Mouse (Mus musculus): Measurements from ENCODE around the gene Sspo.
A peak's percentile ranks its signal among the peaks of the same experiment; 100 is the strongest.
"Not testable (repeated sequence)": the region's sequence is repeated elsewhere in the genome, so short reads cannot be mapped to it uniquely, and the experiment has no call there.

Sspo gene

DNA sequence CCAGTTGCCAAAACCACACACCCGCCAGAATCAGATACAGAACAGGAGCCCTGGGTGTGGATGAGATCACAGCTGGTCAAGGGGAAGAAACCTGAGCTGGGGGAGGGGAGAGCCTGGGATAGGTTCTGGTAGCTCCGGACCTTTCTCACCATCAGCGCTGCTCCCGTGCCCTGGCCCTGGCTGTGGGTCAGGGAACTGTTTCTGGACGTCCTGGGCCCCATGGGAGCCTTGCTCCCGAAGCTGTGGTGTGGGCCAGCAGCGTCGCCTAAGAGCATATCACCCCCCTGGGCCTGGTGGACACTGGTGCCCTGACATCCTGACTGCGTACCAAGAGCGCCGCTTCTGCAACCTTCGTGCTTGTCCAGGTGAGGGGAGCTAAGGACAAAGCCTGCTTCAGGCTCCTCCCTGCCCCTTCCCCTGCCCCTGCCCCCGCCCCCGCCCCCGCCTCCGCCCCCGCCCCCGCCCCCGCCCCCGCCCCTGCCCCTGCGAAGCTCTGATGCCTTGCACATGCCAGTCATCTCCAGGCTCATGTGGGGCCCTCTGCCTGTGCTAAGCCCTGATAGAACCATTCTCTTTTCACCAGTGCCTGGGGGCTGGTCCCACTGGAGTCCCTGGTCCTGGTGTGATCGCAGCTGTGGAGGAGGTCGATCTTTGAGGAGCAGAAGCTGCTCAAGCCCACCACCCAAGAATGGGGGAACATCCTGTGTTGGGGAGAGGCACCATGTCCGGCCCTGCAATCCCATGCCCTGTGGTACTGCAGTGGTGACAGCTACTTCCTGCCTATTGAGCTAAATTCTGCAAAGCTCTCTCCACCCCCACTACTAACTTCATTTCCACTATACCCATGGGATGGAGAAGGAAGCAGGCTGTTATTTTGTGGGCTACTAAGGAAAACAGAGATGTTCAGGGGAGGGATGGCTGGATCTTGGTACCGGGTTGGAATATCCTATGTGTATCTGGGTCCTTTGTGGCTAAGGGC lies 40.0 kb downstream of the Sspo start:
- DNase-seq (ENCODE audit: low spot score), result no peak

DNA sequence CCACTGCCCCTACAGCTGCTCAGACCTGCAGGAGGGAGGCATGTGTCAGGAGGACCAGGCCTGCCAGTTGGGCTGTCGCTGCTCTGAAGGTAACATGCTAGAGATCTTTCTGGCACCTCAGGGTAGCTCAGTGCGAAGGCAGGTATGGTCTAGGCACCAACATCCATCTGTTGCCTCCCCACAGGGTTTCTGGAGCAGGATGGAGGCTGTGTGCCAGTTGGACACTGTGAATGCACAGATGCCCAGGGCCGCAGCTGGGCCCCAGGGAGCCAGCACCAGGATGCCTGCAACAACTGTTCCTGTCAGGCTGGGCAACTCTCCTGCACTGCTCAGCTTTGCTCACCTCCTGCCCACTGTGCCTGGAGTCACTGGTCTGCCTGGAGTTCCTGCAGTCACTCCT lies 41.7 kb downstream of the Sspo start:
- no peak for DNase-seq (ENCODE audit: low spot score)

DNA sequence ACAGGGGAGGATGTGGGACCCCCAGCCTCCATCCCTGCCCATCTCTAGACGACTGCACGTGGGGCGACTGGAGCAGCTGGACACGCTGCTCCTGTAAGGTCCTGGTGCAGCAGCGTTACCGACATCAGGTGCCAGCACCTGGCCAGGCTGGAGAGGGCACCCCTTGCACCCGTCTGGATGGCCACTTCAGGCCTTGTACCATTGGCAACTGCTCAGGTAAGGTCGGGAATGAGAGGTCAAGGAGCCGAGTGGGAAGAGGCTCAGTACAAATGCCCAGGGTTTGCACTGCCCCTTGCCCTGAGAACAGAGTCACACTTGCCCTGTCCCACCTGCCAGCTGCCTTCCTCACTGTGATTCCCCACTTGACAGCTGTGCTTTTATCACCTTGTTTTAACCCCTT lies 43.3 kb downstream of the Sspo start:
- DNase-seq (ENCODE audit: low spot score), result peak; percentile 65

DNA sequence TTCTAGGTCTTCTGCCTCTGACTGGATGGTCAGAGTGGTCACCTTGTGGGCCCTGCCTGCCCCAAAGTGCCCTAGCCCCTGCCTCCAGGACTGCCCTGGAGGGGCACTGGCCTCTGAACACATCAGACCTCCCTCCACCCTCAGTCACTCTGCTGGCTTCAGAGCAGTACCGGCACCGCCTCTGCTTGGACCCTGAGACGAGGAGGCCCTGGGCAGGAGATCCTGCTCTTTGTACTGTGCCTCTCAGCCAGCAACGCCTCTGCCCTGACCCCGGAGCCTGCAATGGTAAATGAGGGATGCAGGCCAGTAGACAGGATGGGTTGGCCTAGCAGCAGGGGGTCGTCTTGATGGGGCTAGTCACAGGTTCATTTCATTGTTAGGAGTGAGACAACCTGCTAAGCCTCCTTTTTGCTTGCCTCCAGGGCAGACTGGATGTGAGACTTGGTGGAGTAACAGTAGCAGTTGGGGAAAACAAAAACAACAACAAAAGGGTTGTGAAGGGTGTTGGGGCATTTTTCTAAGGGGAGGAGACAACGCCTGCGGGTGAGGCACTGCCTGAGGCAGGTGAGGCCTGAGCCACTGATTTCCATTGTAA lies 45.2 kb downstream of the Sspo start:
- DNase-seq (ENCODE audit: low spot score), result no peak

DNA sequence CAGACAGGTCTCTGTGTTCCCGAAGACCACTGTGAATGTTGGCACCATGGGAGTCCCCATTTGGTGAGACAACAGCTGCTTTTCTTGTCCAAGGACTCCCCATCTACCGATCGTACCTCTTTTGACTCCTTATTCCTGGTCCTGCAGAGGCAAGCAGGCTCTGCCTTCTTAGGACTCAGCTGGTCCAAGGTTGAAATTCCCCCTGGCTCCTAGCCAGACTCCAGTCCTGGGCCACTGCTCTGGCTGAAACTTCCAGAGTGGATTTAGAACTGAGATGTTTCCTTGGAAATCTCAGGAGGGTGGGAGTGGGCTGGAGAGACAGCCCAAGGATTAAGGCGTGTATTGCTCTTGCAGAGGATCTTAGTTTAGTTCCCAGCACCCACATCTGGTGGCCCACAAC lies 49.5 kb downstream of the Sspo start:
- no peak for DNase-seq (ENCODE audit: low spot score)

DNA sequence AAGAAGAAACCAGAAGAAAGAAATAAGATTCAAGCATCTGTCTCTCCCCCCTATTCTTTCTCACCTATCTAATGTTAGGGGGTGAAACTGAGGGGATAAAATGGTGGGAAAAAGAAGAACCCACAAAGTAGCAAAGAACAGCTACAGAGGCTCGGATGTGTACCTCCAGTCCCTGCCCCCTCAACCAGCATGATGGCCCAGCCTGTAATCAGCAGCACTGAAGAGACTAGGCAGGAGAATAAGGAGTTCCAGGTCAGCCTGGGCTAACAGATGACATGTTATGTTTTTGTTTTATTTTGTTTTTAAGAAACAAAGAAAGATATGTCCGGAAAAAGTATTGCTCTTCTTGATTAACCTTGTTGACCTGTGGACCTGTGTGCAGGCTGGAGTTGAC lies 55.8 kb downstream of the Sspo start:
- no peak for DNase-seq (ENCODE audit: low spot score)

DNA sequence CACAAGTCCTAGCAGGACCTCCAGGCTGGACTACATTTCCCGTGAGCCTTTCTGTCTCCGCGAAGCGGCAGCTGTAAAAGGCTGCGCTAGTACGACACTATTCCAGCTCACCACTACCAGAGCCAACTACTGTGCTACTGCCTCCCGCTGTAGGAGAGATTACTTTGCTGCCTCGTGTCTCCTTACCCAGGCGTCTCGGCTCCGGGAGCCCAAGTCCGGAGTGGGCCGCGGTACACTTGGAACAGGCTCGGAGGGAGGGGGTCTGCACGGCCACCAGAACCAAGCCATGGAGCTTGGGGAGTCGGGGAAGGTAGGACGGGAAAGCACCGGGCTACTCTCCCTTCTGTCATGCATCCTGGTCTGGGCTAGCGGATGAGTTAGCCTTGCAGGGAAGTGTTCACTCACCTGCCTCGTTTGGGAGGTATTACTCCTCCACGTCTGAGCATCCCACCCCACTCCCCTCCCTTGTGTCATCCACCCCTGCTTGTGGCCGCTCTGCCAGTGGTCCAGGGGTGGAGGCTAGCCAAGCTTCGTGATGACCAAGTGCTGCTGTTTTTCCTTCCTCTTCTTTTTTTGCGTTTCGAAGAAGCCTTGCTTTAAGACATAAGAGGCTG lies 56.3 kb downstream of the Sspo start:
- DNase-seq (ENCODE audit: low spot score), result peak; percentile 88

DNA sequence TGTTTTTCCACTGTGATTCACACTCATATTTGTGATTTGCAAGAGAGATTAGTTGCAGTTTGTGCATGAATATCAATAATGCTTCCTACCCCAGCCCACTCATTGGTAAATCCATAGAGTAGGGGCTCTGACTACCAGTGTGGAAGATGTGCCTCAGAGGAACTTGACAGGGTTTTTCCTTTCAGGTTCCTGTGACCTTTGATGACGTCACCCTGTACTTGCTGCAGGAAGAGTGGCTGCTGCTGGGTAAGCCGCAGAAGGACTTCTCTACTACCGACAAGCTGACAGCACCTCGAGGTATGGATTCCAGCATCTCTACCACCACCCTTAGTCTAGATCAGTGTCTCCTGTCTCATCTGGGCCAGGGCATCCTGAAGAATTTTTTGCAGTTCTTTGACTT lies 60.1 kb downstream of the Sspo start:
- no peak for DNase-seq (ENCODE audit: low spot score)

DNA sequence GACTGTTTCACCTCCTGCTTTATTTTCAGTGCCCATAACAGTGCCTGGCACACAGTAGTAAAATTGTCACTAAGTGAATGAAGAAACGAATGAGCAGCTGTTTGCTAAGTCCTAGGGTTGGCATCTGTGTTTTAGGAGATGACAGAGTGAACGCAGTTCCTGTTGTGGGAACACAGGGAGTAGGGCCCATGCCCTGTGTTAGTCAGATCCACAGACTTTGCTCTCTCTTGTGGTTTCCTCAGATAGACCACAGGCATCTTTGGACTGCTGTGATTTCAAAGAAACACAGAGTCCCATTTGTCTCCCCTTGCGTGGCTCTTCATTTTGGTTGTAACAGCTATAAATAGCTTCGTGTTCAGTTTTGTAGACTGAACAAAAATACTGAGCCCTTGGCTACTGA lies 62.4 kb downstream of the Sspo start:
- DNase-seq (ENCODE audit: low spot score), result no peak

DNA sequence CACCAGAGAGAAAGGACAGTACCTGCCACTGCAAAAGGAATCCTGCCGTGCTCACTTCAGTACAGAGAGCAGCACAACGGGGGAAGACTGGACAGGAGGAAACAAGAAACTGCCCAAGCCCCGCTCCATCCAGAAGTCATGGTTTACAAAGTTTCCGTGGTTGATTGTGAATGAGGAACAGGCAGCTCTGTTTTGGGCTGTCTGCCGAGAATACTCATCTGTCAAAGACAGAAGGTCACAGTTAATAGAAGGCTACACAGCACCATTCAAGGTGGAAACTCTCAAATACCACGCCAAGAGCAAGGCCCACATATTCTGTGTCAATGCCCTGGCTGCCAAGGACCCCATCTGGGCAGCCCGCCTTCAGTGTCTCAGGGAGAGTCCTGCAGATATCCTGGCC lies 63.8 kb downstream of the Sspo start:
- DNase-seq (ENCODE audit: low spot score), result no peak

DNA sequence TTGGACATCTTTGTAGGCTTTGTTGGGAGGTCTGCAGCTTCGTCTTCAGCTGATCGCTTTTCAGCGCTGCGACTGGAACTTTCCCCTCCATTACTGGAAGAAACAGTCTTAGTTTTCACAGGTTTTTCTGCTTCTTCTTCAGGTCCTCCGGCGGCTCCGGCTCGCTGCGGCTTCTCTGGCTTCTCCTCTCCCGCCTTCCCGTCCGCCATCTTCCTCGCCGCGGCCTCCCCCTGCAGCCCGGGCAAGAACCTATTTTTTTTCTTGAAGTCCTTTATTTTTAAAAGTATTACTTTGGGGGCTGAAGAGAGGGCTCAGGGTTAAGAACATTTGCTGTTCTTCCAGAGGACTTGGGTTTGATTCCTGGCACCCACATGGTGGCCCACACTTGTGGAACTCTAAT lies 76.9 kb downstream of the Sspo start:
- DNase-seq (ENCODE audit: low spot score), result not testable (repeated sequence)

DNA sequence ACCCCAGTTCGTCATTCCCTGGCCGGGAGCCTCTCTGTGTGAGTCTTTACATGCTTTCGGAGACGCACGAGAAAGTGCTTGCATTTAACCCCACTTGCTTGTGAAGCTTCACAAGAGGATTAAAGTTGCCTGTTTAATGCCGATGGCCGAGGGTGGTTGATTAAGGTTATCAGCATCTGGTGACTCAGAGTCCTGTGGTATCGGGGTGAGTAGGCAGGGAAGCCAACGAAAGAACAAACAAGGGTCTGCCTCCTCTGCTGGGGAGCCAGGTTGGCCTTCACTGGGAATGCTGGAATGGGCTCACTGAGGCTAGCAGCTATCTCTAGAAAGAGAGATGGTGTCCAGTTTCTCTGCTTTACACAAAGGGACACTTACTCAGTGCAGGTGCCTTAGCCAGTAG lies 79.9 kb downstream of the Sspo start:
- no peak for DNase-seq (ENCODE audit: low spot score)

DNA sequence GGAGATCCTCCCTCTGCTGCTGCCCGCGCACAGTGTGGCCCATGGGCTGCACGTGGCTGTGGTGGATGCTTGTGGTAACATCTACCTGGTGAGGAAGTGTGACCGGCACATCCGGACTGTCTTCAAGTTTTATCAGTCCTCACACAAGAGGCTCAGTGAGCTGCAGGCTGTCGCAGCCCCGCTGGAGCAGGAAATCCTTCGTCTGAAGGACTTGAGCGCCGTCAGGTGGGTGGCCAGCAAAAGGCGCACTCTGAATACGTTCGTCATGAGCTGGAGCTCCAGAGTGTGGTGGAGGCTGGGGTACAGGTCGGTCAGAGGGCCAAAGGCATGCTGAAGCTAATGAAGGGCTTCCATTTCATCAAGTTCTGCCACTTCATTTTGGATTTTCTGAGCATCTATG lies 81.2 kb downstream of the Sspo start:
- no peak for DNase-seq (ENCODE audit: low spot score)

DNA sequence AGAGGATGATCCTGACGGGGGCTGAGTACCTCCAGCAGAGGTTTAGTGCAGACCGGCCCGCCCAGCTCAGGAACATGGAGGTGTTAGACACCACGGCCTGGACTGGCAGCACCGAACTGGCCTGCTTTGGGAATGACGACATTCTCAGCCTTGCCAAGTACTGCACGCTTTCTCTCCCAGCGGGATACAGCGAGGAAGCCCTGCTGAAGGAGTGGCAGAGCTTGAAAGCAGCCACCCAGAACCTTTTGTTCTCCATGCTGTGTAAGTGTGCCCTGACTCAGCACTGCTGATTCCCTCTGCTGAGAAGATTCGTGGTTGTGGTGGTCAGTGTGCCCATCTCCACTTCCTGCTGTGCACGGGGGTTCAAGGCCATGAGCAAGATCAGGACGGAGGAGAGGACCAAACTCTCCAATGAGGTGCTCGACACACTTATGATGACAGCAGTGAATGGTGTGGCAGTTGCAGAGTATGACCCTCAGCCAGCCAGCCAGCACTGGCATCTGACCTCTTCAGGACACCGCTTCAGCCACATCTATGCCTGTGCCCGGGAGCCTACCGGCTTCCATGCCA lies 81.9 kb downstream of the Sspo start:
- DNase-seq (ENCODE audit: low spot score), result no peak

DNA sequence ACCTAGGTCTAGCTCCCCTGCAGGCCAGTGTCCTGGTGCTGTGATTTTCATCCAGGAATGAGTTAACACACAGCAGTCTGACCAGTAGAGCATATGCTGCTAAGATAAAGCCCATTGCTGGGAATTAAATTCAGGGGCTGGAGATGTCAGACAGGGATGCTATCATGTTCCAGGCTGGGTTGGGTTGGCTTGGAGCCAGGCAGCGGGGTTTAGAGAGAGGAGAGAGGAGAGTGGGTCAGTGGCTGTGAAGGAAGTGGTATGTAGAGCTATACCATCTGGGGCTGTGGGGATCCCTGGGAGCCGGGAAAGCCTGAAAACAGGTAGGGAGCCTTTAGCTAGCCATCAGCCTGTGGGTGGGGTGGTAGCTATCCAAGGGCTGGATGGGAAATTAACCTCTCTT lies 82.8 kb downstream of the Sspo start:
- DNase-seq (ENCODE audit: low spot score), result no peak

DNA sequence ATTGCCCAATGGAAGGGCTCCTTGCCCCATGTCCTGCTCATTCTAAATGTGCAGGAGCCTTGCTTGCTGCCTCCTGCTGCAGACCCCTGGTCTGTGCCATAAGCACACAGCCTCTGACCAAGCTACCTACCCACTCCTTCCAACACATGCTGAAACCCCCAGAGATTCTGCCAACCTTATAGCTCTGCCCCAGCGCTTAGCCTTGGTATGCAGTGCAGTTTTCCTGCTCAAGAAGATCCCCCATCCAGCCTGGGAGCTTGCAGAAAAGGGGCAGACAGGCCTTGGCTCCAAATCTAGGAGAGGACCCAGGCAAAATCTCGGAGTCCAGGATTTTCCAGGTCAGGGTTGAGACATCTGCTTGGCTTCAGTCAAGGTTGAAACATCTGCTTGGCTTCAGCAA lies 85.4 kb downstream of the Sspo start:
- no peak for DNase-seq (ENCODE audit: low spot score)

DNA sequence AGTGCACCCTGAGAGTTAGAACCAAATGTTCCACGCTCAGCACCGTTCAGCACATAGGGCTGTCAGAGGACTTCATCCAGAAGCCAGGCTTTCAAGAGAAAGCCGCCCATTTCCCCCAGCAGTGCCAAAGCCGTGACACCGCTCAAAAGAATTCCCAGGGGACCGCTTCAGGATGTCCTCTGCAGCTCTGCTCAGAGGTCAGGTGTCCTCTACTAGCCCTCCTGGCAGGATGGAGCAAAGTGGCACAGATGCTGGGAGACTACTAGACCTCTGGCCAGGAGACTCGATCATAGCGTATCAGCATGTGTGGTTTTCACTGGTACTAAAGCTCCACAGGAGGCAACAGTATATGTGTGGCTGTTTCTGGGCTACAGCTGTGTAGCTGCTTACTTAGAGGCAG lies 86.9 kb downstream of the Sspo start:
- DNase-seq (ENCODE audit: low spot score), result no peak

DNA sequence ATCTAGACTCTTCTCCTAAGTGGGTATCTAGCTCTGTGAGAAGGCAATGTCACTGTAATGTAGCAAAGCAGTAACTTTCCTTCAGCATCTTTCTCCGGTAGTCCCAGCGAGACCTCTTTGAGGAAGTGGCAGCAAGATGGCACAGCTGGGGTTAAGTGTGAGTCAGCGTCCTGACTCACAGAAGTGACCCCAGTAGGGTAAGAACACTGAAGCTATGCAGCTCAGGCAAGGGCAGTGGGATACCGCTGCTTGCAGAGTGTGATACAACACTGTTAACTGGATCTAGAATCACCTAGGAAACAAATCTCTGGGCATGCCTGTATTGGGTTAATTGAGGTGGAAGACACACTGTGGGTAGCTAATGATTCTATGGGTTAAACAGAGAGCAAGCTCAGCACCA lies 88.1 kb downstream of the Sspo start:
- no peak for DNase-seq (ENCODE audit: low spot score)

DNA sequence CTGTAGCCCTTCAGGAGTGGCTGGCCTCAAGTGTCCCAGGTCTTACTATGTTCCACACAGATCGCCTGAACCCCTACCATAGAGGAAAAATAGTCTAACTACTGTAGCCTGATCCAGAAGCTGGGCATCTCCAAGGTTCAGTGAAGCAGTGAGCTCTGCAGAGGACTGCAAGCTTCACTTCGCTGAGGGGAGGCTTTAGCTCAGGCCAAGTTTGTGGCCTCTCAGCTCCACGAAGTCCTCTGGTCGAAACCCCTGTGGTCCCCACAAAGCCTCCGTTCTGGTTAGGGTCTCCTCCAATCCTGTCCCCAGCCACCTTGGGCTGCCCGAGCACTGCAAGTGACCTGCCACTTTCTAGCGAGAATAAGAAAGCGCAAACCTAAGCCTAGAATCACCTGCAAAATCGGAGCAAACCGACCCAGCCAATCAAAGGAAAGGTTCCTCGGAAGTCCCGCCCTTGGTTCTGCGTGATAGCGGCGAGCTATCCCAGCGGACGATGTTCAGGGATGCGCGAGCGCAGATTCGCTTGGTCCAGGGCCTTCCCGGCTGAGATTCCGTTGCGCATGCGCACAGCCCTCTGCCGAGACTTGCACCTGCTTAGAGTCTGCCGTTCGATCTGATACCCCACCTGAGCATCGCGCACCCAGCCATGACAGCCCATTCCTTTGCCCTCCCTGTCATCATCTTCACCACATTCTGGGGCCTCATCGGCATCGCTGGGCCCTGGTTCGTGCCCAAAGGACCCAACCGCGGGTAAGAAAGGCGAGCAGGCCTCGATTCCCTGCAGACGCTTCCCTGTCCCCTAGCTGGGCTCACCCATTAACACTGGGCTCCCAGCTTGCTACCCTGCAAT lies 89.3 kb downstream of the Sspo start, which contains the start of gene Atp6v0e2:
TSS of gene Atp6v0e2 (plus strand) at position 511 of the 850 bp plus-strand sequence.
- peak; percentile 77 for DNase-seq (ENCODE audit: low spot score)

DNA sequence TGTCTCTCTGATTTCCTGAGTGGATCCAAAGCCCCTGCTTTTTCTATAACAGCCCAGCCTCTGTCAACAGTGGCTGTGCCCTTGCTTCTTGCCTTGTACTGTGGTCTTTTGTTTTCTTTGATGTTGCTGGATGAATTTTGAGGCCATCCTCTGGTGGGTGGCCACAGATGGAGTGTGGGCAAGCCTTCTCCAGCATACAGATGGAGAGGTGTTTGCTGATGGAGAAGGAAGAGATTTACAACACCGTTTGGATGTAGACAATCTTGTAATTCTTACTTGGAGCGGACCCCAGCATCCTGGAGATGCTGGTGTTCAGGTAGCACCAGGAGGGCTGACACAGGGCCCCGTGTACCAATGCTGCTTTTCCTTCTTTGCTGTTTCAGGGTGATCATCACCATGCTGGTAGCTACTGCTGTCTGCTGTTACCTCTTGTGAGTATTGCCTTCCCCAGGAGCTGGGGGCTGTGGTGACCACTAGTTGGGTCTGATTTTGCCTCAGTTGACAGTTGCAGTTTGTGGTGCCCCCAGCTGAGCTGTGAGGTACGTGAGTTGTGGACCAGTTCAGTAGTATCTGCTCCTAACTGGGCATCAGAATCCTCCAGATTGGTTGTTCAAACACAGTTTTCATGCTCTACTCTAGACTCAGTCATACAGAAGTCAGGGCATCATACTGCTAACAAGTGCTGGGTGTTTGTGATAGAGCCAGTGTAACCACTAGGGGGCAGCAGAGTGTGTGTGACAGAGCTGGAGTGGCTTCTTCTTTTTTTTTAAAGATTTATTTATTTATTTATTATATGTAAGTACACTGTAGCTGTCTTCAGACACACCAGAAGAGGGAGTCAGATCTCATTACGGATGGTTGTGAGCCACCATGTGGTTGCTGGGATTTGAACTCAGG lies 91.1 kb downstream of the Sspo start:
- DNase-seq (ENCODE audit: low spot score), result peak; percentile 77

DNA sequence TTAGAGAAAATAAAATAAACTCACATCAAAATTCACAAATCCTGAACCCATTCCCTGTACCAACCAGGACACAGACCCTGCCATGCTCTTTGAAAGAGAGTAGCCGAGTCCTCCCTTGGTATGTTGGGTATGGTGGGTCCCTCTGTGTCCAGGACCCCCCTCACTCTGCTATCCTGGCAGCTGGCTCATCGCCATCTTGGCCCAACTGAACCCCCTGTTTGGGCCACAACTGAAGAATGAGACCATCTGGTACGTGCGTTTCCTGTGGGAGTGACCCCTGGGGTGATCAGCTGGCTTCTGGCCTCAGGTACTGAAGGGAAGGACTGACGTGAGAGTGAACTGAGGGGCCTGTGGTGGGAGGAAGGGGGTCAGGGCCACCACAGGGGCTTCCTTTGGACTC lies 91.8 kb downstream of the Sspo start:
- no peak for DNase-seq (ENCODE audit: low spot score)
